Mouse (Mus musculus) thymus, postnatal 0 days (tissue): ENCODE data around the gene Nkiras2. TPM values are rescaled to one million over a fixed set of nuclear protein-coding genes. Genes with fewer than 3 reads are reported as not detected.
A peak's percentile ranks its signal among the peaks of the same experiment; 100 is the strongest.
"Not testable (repeated sequence)": the region's sequence is repeated elsewhere in the genome, so short reads cannot be mapped to it uniquely, and the experiment has no call there.

ENCODE experiments used
- DNase-seq: peaks from one replicate; pipeline ENCODE4 v3.0.0-alpha.2; 2015; ENCODE audit warnings: low spot score
- polyA plus RNA-seq: library from polyadenylated mRNA; unstranded; fragments of >200 nt; fragmentation: Nextera tagmentation; extraction: Ambion mirVana; gene quantifications from 2 replicates; pipeline ENCODE4 v1.2.1, GENCODE M21; 2015

Nkiras2 gene
- 39.7 and 41.2 TPM in 2 replicates for polyA plus RNA-seq

- DNase-seq = peak; percentile 81
These were observed at the start of gene Nkiras2 for GRCm38 (mm10) chr11:100618761-100619484. TSS of gene Nkiras2 (plus strand) at chr11:100619244.

- no peak for DNase-seq
These were observed 49.3 kb upstream of the Nkiras2 start for GRCm38 (mm10) chr11:100569789-100570188.

GRCm38 (mm10) chr11:100570430-100571201 lies 48.4 kb upstream of the Nkiras2 start:
- peak; percentile 69 for DNase-seq

GRCm38 (mm10) chr11:100571202-100571567 lies 47.9 kb upstream of the Nkiras2 start:
- peak; percentile 26 for DNase-seq

- peak; percentile 44 for DNase-seq
These were observed 44.9 kb upstream of the Nkiras2 start for GRCm38 (mm10) chr11:100574188-100574587.

GRCm38 (mm10) chr11:100574708-100575483 lies 44.1 kb upstream of the Nkiras2 start, which contains the start of gene Cnp:
TSS of gene Cnp (plus strand) at chr11:100574904.
- DNase-seq = peak; percentile 89

- no peak for DNase-seq
These were observed 43.6 kb upstream of the Nkiras2 start for GRCm38 (mm10) chr11:100575484-100575855.

GRCm38 (mm10) chr11:100576256-100576655 lies 42.8 kb upstream of the Nkiras2 start:
- no peak for DNase-seq

- no peak for DNase-seq
These were observed 41.0 kb upstream of the Nkiras2 start for GRCm38 (mm10) chr11:100577852-100578599.

- no peak for DNase-seq
These were observed 39.8 kb upstream of the Nkiras2 start for GRCm38 (mm10) chr11:100579116-100579799.

GRCm38 (mm10) chr11:100580275-100580674 lies 38.8 kb upstream of the Nkiras2 start:
- DNase-seq = no peak

- DNase-seq = peak; percentile 24
These were observed 37.3 kb upstream of the Nkiras2 start for GRCm38 (mm10) chr11:100581756-100582155.

- not testable (repeated sequence) for DNase-seq
These were observed 36.6 kb upstream of the Nkiras2 start for GRCm38 (mm10) chr11:100582413-100582812.

GRCm38 (mm10) chr11:100582836-100583235 lies 36.2 kb upstream of the Nkiras2 start:
- DNase-seq = peak; percentile 27

GRCm38 (mm10) chr11:100584561-100584961 lies 34.5 kb upstream of the Nkiras2 start:
- DNase-seq = peak; percentile 59

- DNase-seq = no peak
These were observed 33.9 kb upstream of the Nkiras2 start for GRCm38 (mm10) chr11:100585148-100585547.

- DNase-seq = no peak
These were observed 30.6 kb upstream of the Nkiras2 start for GRCm38 (mm10) chr11:100588462-100588861.

GRCm38 (mm10) chr11:100592346-100593046 lies 26.5 kb upstream of the Nkiras2 start:
- no peak for DNase-seq

- DNase-seq = no peak
These were observed 24.4 kb upstream of the Nkiras2 start for GRCm38 (mm10) chr11:100594608-100595007.

GRCm38 (mm10) chr11:100595533-100595932 lies 23.5 kb upstream of the Nkiras2 start:
- DNase-seq = no peak
